Mouse (Mus musculus): Measurements from ENCODE around the gene Rap2c. TPM values are rescaled to one million over a fixed set of nuclear protein-coding genes. Genes with fewer than 3 reads are reported as not detected.

Gene Rap2c
- total and polyA plus RNA-seq, 3 experiments, result 4.6 to 22.2 (median 19.4) TPM

GRCm38 (mm10) chrX:50989940-50990339 is 27.9 kb downstream of the Rap2c start:
- H3K79me2 ChIP-seq (replicated peaks; ENCODE audit: control insufficient read depth, insufficient read depth, low read length), result no peaks in the 10 kb centered on the region
- no peak for DNase-seq
- H3K9ac ChIP-seq (ENCODE audit: low read depth, low read length), result no peak overlapping the region
- no peaks in the 10 kb centered on the region for H3K27me3 ChIP-seq (ENCODE audit: control insufficient read depth, insufficient read depth, low read length)
- no peak for TF ChIP-seq CTCF (IDR thresholded peaks at IDR 0.05)
- TF ChIP-seq POLR2A (IDR thresholded peaks at IDR 0.05; ENCODE audit: insufficient read depth, low read depth, low read length), result no peak
- no peak for TF ChIP-seq EP300 (IDR thresholded peaks at IDR 0.05; ENCODE audit: insufficient read depth, low read depth, low read length)
- no peak overlapping the region for H3K27ac ChIP-seq
- H3K4me3 ChIP-seq, result no peak overlapping the region
- H3K4me1 ChIP-seq (ENCODE audit: control insufficient read depth, insufficient read depth, low read length), result no peaks in the 10 kb centered on the region
- WGBS, result 83% methylated on average over 6 of the region's 6 CpGs
- H3K36me3 ChIP-seq (ENCODE audit: control insufficient read depth, insufficient read depth, low read length), result no peaks in the 10 kb centered on the region
- intact Hi-C loops (cut with DNase I), result no loop called here

GRCm38 (mm10) chrX:50988581-50988980 is 29.2 kb downstream of the Rap2c start:
- no peak overlapping the region for H3K27ac ChIP-seq
- intact Hi-C loops (cut with DNase I), result no loop called here
- no peak overlapping the region for H3K9ac ChIP-seq (ENCODE audit: low read depth, low read length)
- whole genome bisulfite sequencing, result 43% methylated on average over 1 of the region's 1 CpGs
- no peaks in the 10 kb centered on the region for H3K4me1 ChIP-seq (ENCODE audit: control insufficient read depth, insufficient read depth, low read length)
- H3K27me3 ChIP-seq (ENCODE audit: control insufficient read depth, insufficient read depth, low read length), result no peaks in the 10 kb centered on the region
- H3K4me3 ChIP-seq, result no peak overlapping the region
- TF ChIP-seq EP300 (IDR thresholded peaks at IDR 0.05; ENCODE audit: insufficient read depth, low read depth, low read length) (no peak), CTCF (IDR thresholded peaks at IDR 0.05) (no peak), POLR2A (IDR thresholded peaks at IDR 0.05; ENCODE audit: insufficient read depth, low read depth, low read length) (no peak)
- no peaks in the 10 kb centered on the region for H3K36me3 ChIP-seq (ENCODE audit: control insufficient read depth, insufficient read depth, low read length)
- H3K79me2 ChIP-seq (replicated peaks; ENCODE audit: control insufficient read depth, insufficient read depth, low read length), result no peaks in the 10 kb centered on the region
- no peak for DNase-seq

- Histone ChIP-seq H3K27ac (no peak overlapping the region), H3K27me3 (ENCODE audit: control insufficient read depth, insufficient read depth, low read length) (no peaks in the 10 kb centered on the region), H3K79me2 (replicated peaks; ENCODE audit: control insufficient read depth, insufficient read depth, low read length) (no peaks in the 10 kb centered on the region), H3K9ac (ENCODE audit: low read depth, low read length) (no peak overlapping the region), H3K4me1 (ENCODE audit: control insufficient read depth, insufficient read depth, low read length) (no peaks in the 10 kb centered on the region), H3K36me3 (ENCODE audit: control insufficient read depth, insufficient read depth, low read length) (no peaks in the 10 kb centered on the region), H3K4me3 (no peak overlapping the region)
- TF ChIP-seq POLR2A (IDR thresholded peaks at IDR 0.05; ENCODE audit: insufficient read depth, low read depth, low read length) (no peak), EP300 (IDR thresholded peaks at IDR 0.05; ENCODE audit: insufficient read depth, low read depth, low read length) (no peak), CTCF (IDR thresholded peaks at IDR 0.05) (no peak)
- DNase-seq, result no peak
- 74% methylated on average over 2 of the region's 2 CpGs for WGBS
- intact Hi-C loops (cut with DNase I), result no loop called here
Measured at GRCm38 (mm10) chrX:50978428-50978827, 39.4 kb downstream of the Rap2c start.

GRCm38 (mm10) chrX:50972145-50972544 is 45.7 kb downstream of the Rap2c start:
- Histone ChIP-seq H3K27me3 (ENCODE audit: control insufficient read depth, insufficient read depth, low read length) (no peaks in the 10 kb centered on the region), H3K4me3 (no peak overlapping the region), H3K4me1 (ENCODE audit: control insufficient read depth, insufficient read depth, low read length) (no peaks in the 10 kb centered on the region; the same call in none of the 2 replicates), H3K36me3 (ENCODE audit: control insufficient read depth, insufficient read depth, low read length) (no peaks in the 10 kb centered on the region), H3K79me2 (replicated peaks; ENCODE audit: control insufficient read depth, insufficient read depth, low read length) (no peaks in the 10 kb centered on the region), H3K27ac (no peak overlapping the region), H3K9ac (ENCODE audit: low read depth, low read length) (no peak overlapping the region)
- 68% methylated on average over 4 of the region's 4 CpGs for WGBS
- intact Hi-C loops (cut with DNase I), result no loop called here
- DNase-seq, result no peak
- no peak for TF ChIP-seq EP300 (IDR thresholded peaks at IDR 0.05; ENCODE audit: insufficient read depth, low read depth, low read length)
- TF ChIP-seq CTCF (IDR thresholded peaks at IDR 0.05), result no peak
- no peak for TF ChIP-seq POLR2A (IDR thresholded peaks at IDR 0.05; ENCODE audit: insufficient read depth, low read depth, low read length)

- no peaks in the 10 kb centered on the region for H3K27me3 ChIP-seq (ENCODE audit: control insufficient read depth, insufficient read depth, low read length)
- TF ChIP-seq CTCF (IDR thresholded peaks at IDR 0.05), result no peak
- no peak for TF ChIP-seq EP300 (IDR thresholded peaks at IDR 0.05; ENCODE audit: insufficient read depth, low read depth, low read length)
- no peak for TF ChIP-seq POLR2A (IDR thresholded peaks at IDR 0.05; ENCODE audit: insufficient read depth, low read depth, low read length)
- H3K36me3 ChIP-seq (ENCODE audit: control insufficient read depth, insufficient read depth, low read length), result no peaks in the 10 kb centered on the region
- no peak overlapping the region for H3K9ac ChIP-seq (ENCODE audit: low read depth, low read length)
- DNase-seq, result no peak
- no peaks in the 10 kb centered on the region; the same call in none of the 2 replicates for H3K4me1 ChIP-seq (ENCODE audit: control insufficient read depth, insufficient read depth, low read length)
- no peaks in the 10 kb centered on the region for H3K79me2 ChIP-seq (replicated peaks; ENCODE audit: control insufficient read depth, insufficient read depth, low read length)
- no peak overlapping the region for H3K4me3 ChIP-seq
- WGBS, result 79% methylated on average over 5 of the region's 5 CpGs
- intact Hi-C loops (cut with DNase I), result no loop called here
- no peak overlapping the region for H3K27ac ChIP-seq
Measured at GRCm38 (mm10) chrX:50969907-50970306, 47.9 kb downstream of the Rap2c start.

- H3K79me2 ChIP-seq (replicated peaks; ENCODE audit: control insufficient read depth, insufficient read depth, low read length), result no peaks in the 10 kb centered on the region
- H3K36me3 ChIP-seq (ENCODE audit: control insufficient read depth, insufficient read depth, low read length), result no peaks in the 10 kb centered on the region
- H3K27ac ChIP-seq, result no peak overlapping the region
- intact Hi-C loops (cut with DNase I), result no loop called here
- H3K4me1 ChIP-seq (ENCODE audit: control insufficient read depth, insufficient read depth, low read length), result no peaks in the 10 kb centered on the region; the same call in none of the 2 replicates
- no peak overlapping the region for H3K9ac ChIP-seq (ENCODE audit: low read depth, low read length)
- no peak for DNase-seq
- no peak overlapping the region for H3K4me3 ChIP-seq
- H3K27me3 ChIP-seq (ENCODE audit: control insufficient read depth, insufficient read depth, low read length), result no peaks in the 10 kb centered on the region
- WGBS, result 48% methylated on average over 10 of the region's 10 CpGs
- TF ChIP-seq POLR2A (IDR thresholded peaks at IDR 0.05; ENCODE audit: insufficient read depth, low read depth, low read length) (no peak), EP300 (IDR thresholded peaks at IDR 0.05; ENCODE audit: insufficient read depth, low read depth, low read length) (no peak), CTCF (IDR thresholded peaks at IDR 0.05) (no peak)
Measured at GRCm38 (mm10) chrX:50968157-50968932, 49.5 kb downstream of the Rap2c start.

Data from heart, adult 2 months (tissue).